Mouse (Mus musculus): Measurements from ENCODE around the gene Smco2.

DNA sequence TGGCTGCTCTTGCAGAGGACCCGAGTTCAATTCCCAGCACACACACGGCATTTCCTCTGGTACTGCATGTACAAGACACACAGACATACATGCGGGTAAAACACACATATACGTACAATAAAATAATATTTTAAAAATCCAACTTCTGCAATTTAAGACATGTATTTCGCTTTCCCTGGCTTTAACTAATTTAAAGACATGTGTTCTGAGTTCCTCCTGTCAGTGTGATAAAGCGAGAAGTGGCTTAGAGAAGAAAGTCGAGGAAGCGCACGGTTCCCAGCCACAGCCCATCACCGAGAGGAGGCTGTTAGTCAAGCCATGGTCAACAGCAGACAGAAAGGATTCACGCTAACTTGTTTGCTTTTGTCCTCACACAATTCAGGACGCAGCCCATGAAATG, 18.6 kb upstream of the Smco2 start:
- TF ChIP-seq CTCF (IDR thresholded peaks at IDR 0.05; ENCODE audit: borderline replicate concordance, control insufficient read depth, extremely low read depth, insufficient read depth, low read length, poor library complexity) (no peak), POLR2A (IDR thresholded peaks at IDR 0.05; ENCODE audit: control insufficient read depth, extremely low read depth, insufficient read depth, low read length, poor library complexity) (no peak)

All from thymus, adult 2 months (tissue).